Mouse (Mus musculus) C2C12 (cell line): ENCODE data around the gene Ccdc171.

Source experiments
- CTCF ChIP-seq: IDR thresholded peaks from one replicate; pipeline ENCODE4 v1.5.1; 2011; ENCODE audit not compliant: control insufficient read depth, insufficient read depth, insufficient read length
- USF1 ChIP-seq: IDR thresholded peaks from one replicate; pipeline ENCODE4 v1.6.1; 2011; ENCODE audit warnings: low read depth, mild to moderate bottlenecking, control low read depth, moderate library complexity

- TF ChIP-seq CTCF = no peak
- TF ChIP-seq USF1 = no peak
Observed at GRCm38 (mm10) chr4:83681081-83681480, 155.7 kb downstream of the Ccdc171 start.
